Mouse (Mus musculus) liver, embryonic 14.5 days (tissue): ENCODE data around the gene Cnnm1. TPM values are rescaled to one million over a fixed set of nuclear protein-coding genes. Genes with fewer than 3 reads are reported as not detected.

Source experiments
- ATAC-seq: fragments of 200-750 bp; cut with Nextera tagmentation; 2 replicates; pipeline ENCODE4 v1.8.0; 2017; ENCODE audit warnings: moderate number of reproducible peaks, mild to moderate bottlenecking, moderate library complexity; ENCODE audit not compliant: insufficient read depth
- DNase-seq, 3 experiments: peaks; one replicate each; pipeline ENCODE4 v3.0.0-alpha.2; 2012 to 2013; ENCODE audit warnings: low read depth in 3 of 3, low spot score in 3 of 3
- H3K27ac ChIP-seq: fragments of 300-500 bp; sonication (generic); 2 replicates; pipeline ENCODE4 v1.5.1; 2014; ENCODE audit warnings: moderate library complexity, mild to moderate bottlenecking, control low read depth, inconsistent platforms
- H3K27me3 ChIP-seq: fragments of 300-500 bp; sonication (generic); 2 replicates; pipeline ENCODE4 v1.6.1; 2014; ENCODE audit warnings: mild to moderate bottlenecking, low read length, moderate library complexity; ENCODE audit not compliant: control insufficient read depth, insufficient read depth
- H3K36me3 ChIP-seq: fragments of 300-500 bp; sonication (generic); replicated peaks from 2 replicates; pipeline ENCODE4 v1.6.1; 2014; ENCODE audit warnings: low read depth; ENCODE audit not compliant: control insufficient read depth, insufficient read depth
- H3K4me1 ChIP-seq, 2 experiments: fragments of 200-500 bp in 1 of 2; fragments of 300-500 bp in 1 of 2; sonication (generic) in 1 of 2; replicated peaks; 2 replicates each; pipeline ENCODE4 v1.6.1; 2012 to 2014; ENCODE audit warnings: antibody characterized with exemption in 1 of 2, inconsistent platforms in 1 of 2, low read length in 1 of 2; ENCODE audit not compliant: control insufficient read depth in 2 of 2, insufficient read depth in 2 of 2
- H3K4me2 ChIP-seq: fragments of 300-500 bp; sonication (generic); 2 replicates; pipeline ENCODE4 v1.6.1; 2014; ENCODE audit warnings: low read depth, mild to moderate bottlenecking, control low read depth, moderate library complexity
- H3K4me3 ChIP-seq, 2 experiments: fragments of 200-500 bp in 1 of 2; fragments of 300-500 bp in 1 of 2; sonication (generic) in 1 of 2; 2 replicates each; pipeline ENCODE4 v1.5.1; 2012 to 2014; ENCODE audit warnings: low read depth in 2 of 2, low read length in 2 of 2, mild to moderate bottlenecking in 2 of 2, control low read depth in 1 of 2, inconsistent platforms in 1 of 2, moderate library complexity in 1 of 2; ENCODE audit not compliant: insufficient read depth in 1 of 2
- H3K9ac ChIP-seq: fragments of 300-500 bp; sonication (generic); replicated peaks from 2 replicates; pipeline ENCODE4 v1.6.1; 2014; ENCODE audit warnings: mild to moderate bottlenecking, control low read depth, moderate library complexity
- H3K9me3 ChIP-seq: fragments of 300-500 bp; sonication (generic); 2 replicates; pipeline ENCODE4 v1.6.1; 2016; ENCODE audit warnings: low read length, mixed read lengths; ENCODE audit not compliant: control insufficient read depth
- CTCF ChIP-seq: IDR thresholded peaks from 2 replicates; pipeline ENCODE4 v1.5.1; 2016; ENCODE audit warnings: antibody characterized with exemption, low read depth, control low read depth
- EP300 ChIP-seq: IDR thresholded peaks from 2 replicates; pipeline ENCODE4 v1.6.1; 2016; ENCODE audit warnings: antibody characterized with exemption, low read depth
- WGBS: fragments of 180-500 bp; shearing (Covaris S2); extraction: QIAGEN DNeasy Blood & Tissue Kit; methylation state at CpG from one replicate; pipeline ENCODE4 v1.1.7; 2014; ENCODE audit not compliant: insufficient replicate concordance; 5-methylcytosine and 5-hydroxymethylcytosine counted together
- polyA plus RNA-seq, 2 experiments: library from polyadenylated mRNA; depleted of rRNA in 1 of 2; stranded (reverse) in 1 of 2; unstranded in 1 of 2; fragments of >200 nt; fragmentation: Nextera tagmentation in 1 of 2; extraction: Ambion mirVana in 1 of 2; gene quantifications; 2 replicates each; pipeline versions ENCODE4 v1.2.1 to v1.2.3; 2012 to 2014

The Cnnm1 gene
- polyA plus RNA-seq, 2 experiments, result 0.08 to 0.17 TPM

DNA sequence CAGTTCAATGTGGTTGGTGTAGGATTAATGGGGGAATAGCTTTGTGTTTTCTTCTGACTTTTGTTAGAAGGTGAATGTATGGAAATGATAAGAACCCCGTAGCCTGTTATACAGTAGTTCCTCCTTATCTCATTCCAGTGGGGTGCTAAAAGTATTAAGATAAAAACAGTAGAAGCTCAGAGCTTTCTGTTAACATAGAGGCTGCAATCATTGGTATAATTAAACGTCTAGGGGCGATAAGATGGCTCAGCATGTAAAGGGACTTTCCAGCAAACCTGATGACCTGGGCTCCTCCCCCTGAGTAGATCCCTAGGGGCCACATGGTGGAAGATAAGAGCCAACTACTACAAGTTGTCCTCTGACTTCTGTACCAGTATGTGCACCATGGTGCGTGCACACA is 12.8 kb downstream of the Cnnm1 start:
- peaks cover 0 to 18% of the 10 kb centered on the region in 2 experiments; a peak in 2 of 4 replicates for H3K4me1 ChIP-seq
- H3K4me2 ChIP-seq, result peak overlapping the region; percentile 11; the same call in 1 of the 2 replicates
- H3K27me3 ChIP-seq, result no peaks in the 10 kb centered on the region
- no peak overlapping the region for H3K27ac ChIP-seq
- ATAC-seq (peak; percentile 93), DNase-seq (peak; percentile 50 to 65 (median 58))
- H3K4me3 ChIP-seq, result no peak overlapping the region
- TF ChIP-seq EP300, result peak; percentile 79
- TF ChIP-seq CTCF, result no peak
- H3K9me3 ChIP-seq, result no peaks in the 10 kb centered on the region
- H3K9ac ChIP-seq, result no peak overlapping the region
- no peaks in the 10 kb centered on the region for H3K36me3 ChIP-seq
- 15% methylated on average over 4 of the region's 4 CpGs for WGBS

DNA sequence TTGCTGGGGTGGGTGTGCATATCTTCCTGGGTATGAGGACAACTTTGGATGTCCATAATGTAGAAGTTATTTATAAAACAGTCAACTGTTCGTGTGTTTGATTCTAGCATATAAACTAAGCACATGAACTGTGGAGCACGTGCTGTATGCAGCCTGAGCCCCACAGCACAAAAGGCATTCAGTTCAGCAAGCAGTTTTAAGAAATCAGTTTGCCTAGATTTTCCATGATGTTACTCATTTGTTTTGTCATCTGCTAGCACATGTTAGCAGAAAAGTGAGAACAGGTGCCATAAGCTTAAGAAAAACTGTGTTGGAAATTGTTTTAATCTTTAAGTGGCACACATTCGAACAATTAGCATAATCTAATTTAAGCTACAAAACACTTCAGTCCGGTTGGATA is 19.7 kb downstream of the Cnnm1 start:
- H3K27me3 ChIP-seq, result no peaks in the 10 kb centered on the region
- H3K9ac ChIP-seq, result no peak overlapping the region
- H3K4me1 ChIP-seq, result no peaks in the 10 kb centered on the region
- ATAC-seq (no peak), DNase-seq (no peak)
- H3K27ac ChIP-seq, result no peak overlapping the region
- 48% methylated on average over 4 of the region's 4 CpGs for WGBS
- H3K4me2 ChIP-seq, result no peak overlapping the region
- TF ChIP-seq CTCF, result no peak
- no peak for TF ChIP-seq EP300
- H3K36me3 ChIP-seq, result no peaks in the 10 kb centered on the region
- H3K9me3 ChIP-seq, result no peaks in the 10 kb centered on the region
- no peak overlapping the region for H3K4me3 ChIP-seq

- TF ChIP-seq EP300 (no peak), CTCF (no peak)
- Histone ChIP-seq H3K36me3 (no peaks in the 10 kb centered on the region), H3K4me3 (no peak overlapping the region), H3K4me1 (no peaks in the 10 kb centered on the region), H3K9ac (no peak overlapping the region), H3K4me2 (no peak overlapping the region), H3K9me3 (no peaks in the 10 kb centered on the region), H3K27me3 (no peaks in the 10 kb centered on the region), H3K27ac (no peak overlapping the region)
- 77% methylated on average over 12 of the region's 12 CpGs for WGBS
- DNase-seq, result no peak
- ATAC-seq, result no peak
Measured at GRCm38 (mm10) chr19:43460481-43460880, 20.2 kb downstream of the Cnnm1 start.

GRCm38 (mm10) chr19:43462141-43462540 is 21.9 kb downstream of the Cnnm1 start:
- Histone ChIP-seq H3K4me3 (no peak overlapping the region), H3K27ac (no peak overlapping the region), H3K4me1 (no peaks in the 10 kb centered on the region), H3K4me2 (no peak overlapping the region), H3K9ac (no peak overlapping the region), H3K9me3 (no peaks in the 10 kb centered on the region), H3K36me3 (no peaks in the 10 kb centered on the region), H3K27me3 (no peaks in the 10 kb centered on the region)
- ATAC-seq, result no peak
- no peak for TF ChIP-seq EP300
- no peak for TF ChIP-seq CTCF
- WGBS, result 64% methylated on average over 3 of the region's 3 CpGs
- DNase-seq, result no peak

- H3K4me2 ChIP-seq, result no peak overlapping the region
- DNase-seq (no peak), ATAC-seq (peak; percentile 53; the same call in 1 of the 2 replicates)
- H3K27me3 ChIP-seq, result no peaks in the 10 kb centered on the region
- H3K9me3 ChIP-seq, result no peaks in the 10 kb centered on the region
- H3K4me1 ChIP-seq, result no peaks in the 10 kb centered on the region
- H3K9ac ChIP-seq, result no peak overlapping the region
- no peak overlapping the region for H3K27ac ChIP-seq
- no peak overlapping the region for H3K4me3 ChIP-seq
- TF ChIP-seq CTCF, result no peak
- no peak for TF ChIP-seq EP300
- 57% methylated on average over 7 of the region's 7 CpGs for WGBS
- no peaks in the 10 kb centered on the region for H3K36me3 ChIP-seq
Measured at GRCm38 (mm10) chr19:43463546-43464293, 23.5 kb downstream of the Cnnm1 start.
